Mouse (Mus musculus): ENCODE measurements around the gene Vmn1r172.
"Not testable (repeated sequence)": the region's sequence is repeated elsewhere in the genome, so short reads cannot be mapped to it uniquely, and the experiment has no call there.

The Vmn1r172 gene

GRCm38 (mm10) chr7:23658016-23658415 is at the start of gene Vmn1r172:
Gene Vmn1r172 (plus strand): TSS chr7:23658316.
- no peak for DNase-seq (ENCODE audit: extremely low spot score, low read depth, low spot score)

- DNase-seq (ENCODE audit: extremely low spot score, low read depth, low spot score), result no peak
Measured at GRCm38 (mm10) chr7:23630422-23630821, 27.7 kb upstream of the Vmn1r172 start, which contains the start of gene Vmn1r171. Gene Vmn1r171 (plus strand): TSS chr7:23630722.

GRCm38 (mm10) chr7:23700403-23700802 is 42.3 kb downstream of the Vmn1r172 start, which contains the start of gene Vmn1r173:
Gene Vmn1r173 (plus strand): TSS chr7:23700703.
- not testable (repeated sequence) for DNase-seq (ENCODE audit: extremely low spot score, low read depth, low spot score)

All from hindlimb bud, embryonic 11.5 days (tissue).